Mouse (Mus musculus) large intestine, adult 2 months (tissue): ENCODE measurements around the gene Pcyt1b. TPM values are rescaled to one million over a fixed set of nuclear protein-coding genes. Genes with fewer than 3 reads are reported as not detected.

Source experiments
- DNase-seq: peaks from one replicate; pipeline ENCODE4 v3.0.0-alpha.2; 2012; ENCODE audit warnings: low read depth, low spot score
- WGBS: fragments of 180-500 bp; shearing (Covaris S2); methylation state at CpG from one replicate; pipeline ENCODE4 v1.1.7; 2018; 5-methylcytosine and 5-hydroxymethylcytosine counted together
- polyA plus RNA-seq: library from polyadenylated mRNA; depleted of rRNA; stranded (reverse); fragments of >200 nt; gene quantifications from 2 replicates; pipeline ENCODE4 v1.2.3, GENCODE M21; 2012; rRNA removed

Pcyt1b gene
- polyA plus RNA-seq, 1 experiment: 0.25 TPM

GRCm38 (mm10) chrX:93729529-93729928 is 74.9 kb downstream of the Pcyt1b start:
- WGBS: 67% methylated on average over 1 of the region's 1 CpGs
- no peak for DNase-seq

- 85% methylated on average over 8 of the region's 8 CpGs for WGBS
- DNase-seq: no peak
These were observed 76.2 kb downstream of the Pcyt1b start for GRCm38 (mm10) chrX:93730854-93731253.

GRCm38 (mm10) chrX:93732407-93732806 is 77.7 kb downstream of the Pcyt1b start:
- no peak for DNase-seq

GRCm38 (mm10) chrX:93732975-93733748 is 78.5 kb downstream of the Pcyt1b start:
- 59% methylated on average over 6 of the region's 6 CpGs for WGBS
- no peak for DNase-seq

- DNase-seq: no peak
- 88% methylated on average over 1 of the region's 1 CpGs for WGBS
These were observed 94.5 kb downstream of the Pcyt1b start for GRCm38 (mm10) chrX:93749165-93749564.

- no peak for DNase-seq
- 91% methylated on average over 6 of the region's 6 CpGs for WGBS
These were observed 95.9 kb downstream of the Pcyt1b start for GRCm38 (mm10) chrX:93750566-93750965.

GRCm38 (mm10) chrX:93755210-93755842 is 100.7 kb downstream of the Pcyt1b start:
- 85% methylated on average over 11 of the region's 11 CpGs for WGBS
- DNase-seq: no peak

GRCm38 (mm10) chrX:93756867-93757455 is 102.3 kb downstream of the Pcyt1b start:
- DNase-seq: no peak
- 41% methylated on average over 7 of the region's 7 CpGs for WGBS

GRCm38 (mm10) chrX:93760770-93761169 is 106.1 kb downstream of the Pcyt1b start:
- no peak for DNase-seq
- WGBS: 91% methylated on average over 3 of the region's 3 CpGs

GRCm38 (mm10) chrX:93789562-93789961 is 134.9 kb downstream of the Pcyt1b start:
- DNase-seq: no peak
- 53% methylated on average over 1 of the region's 1 CpGs for WGBS

GRCm38 (mm10) chrX:93793168-93793567 is 138.5 kb downstream of the Pcyt1b start:
- DNase-seq: no peak

Other genes starting within 250 kb of the Pcyt1b start
- 1.1 and 1.2 TPM in 2 replicates for gene Pola1, start 22.7 kb upstream of the Pcyt1b start, polyA plus RNA-seq
- 19.7 and 21.3 TPM in 2 replicates for gene Pdk3, start 177.3 kb downstream of the Pcyt1b start, polyA plus RNA-seq